Mouse (Mus musculus): ENCODE results near the gene Pms2.

Gene Pms2

GRCm38 (mm10) chr5:143909417-143910400, at the start of gene Pms2, which contains the start of gene Aimp2:
Pms2 (plus strand) TSS chr5:143909964.
Aimp2 (minus strand) TSS chr5:143909847.
- DNase-seq (ENCODE audit: low read depth, low spot score) = peak; percentile 96

GRCm38 (mm10) chr5:143871547-143872169, 38.1 kb upstream of the Pms2 start:
- DNase-seq (ENCODE audit: low read depth, low spot score) = no peak

- DNase-seq (ENCODE audit: low read depth, low spot score) = no peak
Observed at GRCm38 (mm10) chr5:143874571-143874970, 35.2 kb upstream of the Pms2 start.

GRCm38 (mm10) chr5:143885274-143885673, 24.5 kb upstream of the Pms2 start:
- no peak for DNase-seq (ENCODE audit: low read depth, low spot score)

- no peak for DNase-seq (ENCODE audit: low read depth, low spot score)
Observed at GRCm38 (mm10) chr5:143890741-143891140, 19.0 kb upstream of the Pms2 start.

- DNase-seq (ENCODE audit: low read depth, low spot score) = no peak
Observed at GRCm38 (mm10) chr5:143892255-143892886, 17.4 kb upstream of the Pms2 start.

GRCm38 (mm10) chr5:143893396-143893795, 16.4 kb upstream of the Pms2 start:
- DNase-seq (ENCODE audit: low read depth, low spot score) = no peak

- no peak for DNase-seq (ENCODE audit: low read depth, low spot score)
Observed at GRCm38 (mm10) chr5:143897635-143898330, 12.0 kb upstream of the Pms2 start, which contains the start of gene Ankrd61. Ankrd61 (minus strand) TSS chr5:143897685.

- no peak for DNase-seq (ENCODE audit: low read depth, low spot score)
Observed at GRCm38 (mm10) chr5:143902111-143902510, 7.7 kb upstream of the Pms2 start.

- no peak for DNase-seq (ENCODE audit: low read depth, low spot score)
Observed at GRCm38 (mm10) chr5:143903813-143904212, 6.0 kb upstream of the Pms2 start.

- DNase-seq (ENCODE audit: low read depth, low spot score) = no peak
Observed at GRCm38 (mm10) chr5:143906429-143906828, 3.3 kb upstream of the Pms2 start.

- no peak for DNase-seq (ENCODE audit: low read depth, low spot score)
Observed at GRCm38 (mm10) chr5:143908926-143909325, 838 bp upstream of the Pms2 start.

GRCm38 (mm10) chr5:143916221-143916620, 6.5 kb downstream of the Pms2 start:
- DNase-seq (ENCODE audit: low read depth, low spot score) = no peak

- peak; percentile 26 for DNase-seq (ENCODE audit: low read depth, low spot score)
Observed at GRCm38 (mm10) chr5:143917418-143917817, 7.7 kb downstream of the Pms2 start.

- DNase-seq (ENCODE audit: low read depth, low spot score) = no peak
Observed at GRCm38 (mm10) chr5:143918120-143918519, 8.4 kb downstream of the Pms2 start.

- no peak for DNase-seq (ENCODE audit: low read depth, low spot score)
Observed at GRCm38 (mm10) chr5:143924781-143925452, 15.2 kb downstream of the Pms2 start.

GRCm38 (mm10) chr5:143927875-143928274, 18.1 kb downstream of the Pms2 start, which contains the start of gene Gm42421:
Gm42421 (plus strand) TSS chr5:143928175.
- DNase-seq (ENCODE audit: low read depth, low spot score) = no peak

GRCm38 (mm10) chr5:143929291-143929690, 19.5 kb downstream of the Pms2 start:
- no peak for DNase-seq (ENCODE audit: low read depth, low spot score)

- no peak for DNase-seq (ENCODE audit: low read depth, low spot score)
Observed at GRCm38 (mm10) chr5:143930656-143931055, 20.9 kb downstream of the Pms2 start.

- no peak for DNase-seq (ENCODE audit: low read depth, low spot score)
Observed at GRCm38 (mm10) chr5:143931863-143932580, 22.3 kb downstream of the Pms2 start.

Measured in embryo, embryonic 11.5 days (tissue).